Mouse (Mus musculus): Measurements from ENCODE around the gene Nt5c.

The Nt5c gene

DNA sequence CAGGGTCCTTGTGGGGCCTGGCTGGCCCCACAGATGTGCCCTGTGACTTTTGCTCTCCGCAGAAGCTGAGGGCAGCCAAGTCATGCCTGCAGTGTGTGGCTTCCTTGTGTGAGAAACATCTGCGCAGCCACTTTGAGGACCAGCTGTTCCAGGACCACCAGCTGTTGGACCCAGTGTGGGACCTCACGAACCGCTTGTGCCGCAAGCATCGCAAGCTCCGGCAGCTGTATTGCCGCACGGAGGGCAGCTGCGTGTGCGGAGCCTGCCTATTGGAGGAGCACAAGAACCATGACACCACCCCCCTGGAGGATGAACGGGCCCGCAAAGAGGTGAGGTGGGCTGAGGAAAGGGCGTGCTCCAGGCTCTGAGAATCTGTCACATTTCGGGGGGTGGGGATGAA is 50.2 kb downstream of the Nt5c start:
- ATAC-seq (ENCODE audit: insufficient number of reproducible peaks, low FRiP score, low TSS enrichment) = no peak

Measured in cerebellum, adult (tissue).